Mouse (Mus musculus) embryonic fibroblast, embryonic 13.5 days (primary cell): ENCODE data around the gene Gtf2ird1.

Experiments
- CTCF ChIP-seq: IDR thresholded peaks from 2 replicates; pipeline ENCODE4 v1.5.1; 2011; ENCODE audit warnings: mild to moderate bottlenecking, control low read depth, low read length, moderate library complexity, borderline replicate concordance; ENCODE audit not compliant: insufficient read depth
- POLR2A ChIP-seq: IDR thresholded peaks from 2 replicates; pipeline ENCODE4 v1.6.1; 2011; ENCODE audit warnings: low read depth, mild to moderate bottlenecking, control low read depth, low read length, moderate library complexity

GRCm38 (mm10) chr5:134438676-134439425 is 17.7 kb downstream of the Gtf2ird1 start:
- no peak for TF ChIP-seq CTCF
- no peak for TF ChIP-seq POLR2A
